Mouse (Mus musculus) hindbrain, postnatal 0 days (tissue): Measurements from ENCODE around the gene Cox5a. TPM values are rescaled to one million over a fixed set of nuclear protein-coding genes. Genes with fewer than 3 reads are reported as not detected.
A peak's percentile ranks its signal among the peaks of the same experiment; 100 is the strongest.

Experiments used
- ATAC-seq: fragments of 200-750 bp; cut with Nextera tagmentation; 2 replicates; pipeline ENCODE4 v1.8.0; 2017; ENCODE audit warnings: mild to moderate bottlenecking, moderate TSS enrichment, moderate library complexity
- DNase-seq: peaks from one replicate; pipeline ENCODE4 v3.0.0-alpha.2; 2015; ENCODE audit warnings: low spot score
- H3K27ac ChIP-seq: fragments of 300-500 bp; sonication (generic); 2 replicates; pipeline ENCODE4 v1.5.1; 2014; ENCODE audit warnings: mild to moderate bottlenecking
- H3K27me3 ChIP-seq: fragments of 300-500 bp; sonication (generic); 2 replicates; pipeline ENCODE4 v1.6.1; 2014; ENCODE audit warnings: low read length, mixed read lengths; ENCODE audit not compliant: insufficient read depth
- H3K36me3 ChIP-seq: fragments of 300-500 bp; sonication (generic); 2 replicates; pipeline ENCODE4 v1.6.1; 2014; ENCODE audit warnings: low read length, mixed read lengths; ENCODE audit not compliant: insufficient read depth
- H3K4me1 ChIP-seq: fragments of 300-500 bp; sonication (generic); 2 replicates; pipeline ENCODE4 v1.6.1; 2014; ENCODE audit warnings: antibody characterized with exemption, low read length, mixed read lengths; ENCODE audit not compliant: insufficient read depth
- H3K4me2 ChIP-seq: fragments of 300-500 bp; sonication (generic); 2 replicates; pipeline ENCODE4 v1.6.1; 2014; ENCODE audit warnings: low read depth, mild to moderate bottlenecking, low read length, moderate library complexity, mixed read lengths
- H3K4me3 ChIP-seq: fragments of 300-500 bp; sonication (generic); 2 replicates; pipeline ENCODE4 v1.5.1; 2014; ENCODE audit warnings: low read length
- H3K9ac ChIP-seq: fragments of 300-500 bp; sonication (generic); replicated peaks from 2 replicates; pipeline ENCODE4 v1.6.1; 2014; ENCODE audit warnings: mild to moderate bottlenecking, low read length, moderate library complexity, mixed read lengths
- H3K9me3 ChIP-seq: fragments of 300-500 bp; sonication (generic); 2 replicates; pipeline ENCODE4 v1.6.1; 2016; ENCODE audit warnings: low read length, mixed read lengths
- CTCF ChIP-seq: IDR thresholded peaks from 2 replicates; pipeline ENCODE4 v1.5.1; 2016; ENCODE audit warnings: antibody characterized with exemption, control low read depth, low read depth
- WGBS: fragments of 180-500 bp; shearing (Covaris S2); extraction: QIAGEN DNeasy Blood & Tissue Kit; methylation state at CpG from one replicate; pipeline ENCODE4 v1.1.7; 2014; 5-methylcytosine and 5-hydroxymethylcytosine counted together
- polyA plus RNA-seq: library from polyadenylated mRNA; unstranded; fragments of >200 nt; fragmentation: Nextera tagmentation; extraction: Ambion mirVana; gene quantifications from 2 replicates; pipeline ENCODE4 v1.2.1, GENCODE M21; 2015
- total RNA-seq: library from RNA; depleted of rRNA; stranded (reverse); fragments of >200 nt; gene quantifications from 2 replicates; pipeline ENCODE4 v1.2.3, GENCODE M21; 2014

Gene Cox5a
- total and polyA plus RNA-seq, 2 experiments from 2014 or later, result 237 to 1,238 TPM

- Histone ChIP-seq H3K4me2 (no peak overlapping the region), H3K4me3 (no peak overlapping the region), H3K4me1 (peaks cover 19% of the 10 kb centered on the region), H3K9me3 (no peaks in the 10 kb centered on the region), H3K27ac (no peak overlapping the region), H3K36me3 (no peaks in the 10 kb centered on the region), H3K27me3 (no peaks in the 10 kb centered on the region), H3K9ac (no peak overlapping the region)
- TF ChIP-seq CTCF, result no peak
- no peak for ATAC-seq
- WGBS, result 85% methylated on average over 2 of the region's 2 CpGs
- no peak for DNase-seq
Observed at GRCm38 (mm10) chr9:57559568-57559967, 38.5 kb downstream of the Cox5a start.

- H3K4me3 ChIP-seq, result peak overlapping the region; percentile 77
Observed at GRCm38 (mm10) chr9:57560263-57560662, 39.2 kb downstream of the Cox5a start.

GRCm38 (mm10) chr9:57560861-57561710, 40.0 kb downstream of the Cox5a start, which contains the start of gene Scamp2:
Scamp2 (plus strand) TSS chr9:57560943.
- DNase-seq (peak; percentile 97), ATAC-seq (peak; percentile 99)
- Histone ChIP-seq H3K9me3 (no peaks in the 10 kb centered on the region), H3K4me1 (peaks cover 19% of the 10 kb centered on the region), H3K4me3 (peak within 1 kb of the TSS; percentile 77), H3K27ac (peak within 1 kb of the TSS; percentile 83), H3K27me3 (no peaks in the 10 kb centered on the region), H3K36me3 (no peaks in the 10 kb centered on the region), H3K4me2 (peak within 1 kb of the TSS; percentile 93), H3K9ac (peak within 1 kb of the TSS; percentile 67)
- TF ChIP-seq CTCF, result peak; percentile 50
- WGBS, result 1% methylated on average over 37 of the region's 37 CpGs

More at GRCm38 (mm10) chr9:57560263-57560662, 39.2 kb downstream of the Cox5a start:
- 26% methylated on average over 7 of the region's 7 CpGs for WGBS
- Histone ChIP-seq H3K4me2 (peak overlapping the region; percentile 93), H3K9me3 (no peaks in the 10 kb centered on the region), H3K9ac (peak overlapping the region; percentile 67), H3K27ac (peak overlapping the region; percentile 83), H3K36me3 (no peaks in the 10 kb centered on the region), H3K4me1 (peaks cover 19% of the 10 kb centered on the region), H3K27me3 (no peaks in the 10 kb centered on the region)
- DNase-seq, result peak; percentile 49
- TF ChIP-seq CTCF, result no peak
- ATAC-seq, result peak; percentile 1; the same call in 1 of the 2 replicates

- no peak for DNase-seq
- peak overlapping the region; percentile 77 for H3K4me3 ChIP-seq
- no peak for ATAC-seq
- peak overlapping the region; percentile 93 for H3K4me2 ChIP-seq
- H3K9me3 ChIP-seq, result no peaks in the 10 kb centered on the region
- H3K4me1 ChIP-seq, result peaks cover 19% of the 10 kb centered on the region
- no peaks in the 10 kb centered on the region for H3K27me3 ChIP-seq
- H3K9ac ChIP-seq, result peak overlapping the region; percentile 67
- no peak for TF ChIP-seq CTCF
- H3K27ac ChIP-seq, result 0 out of 2 replicates have a peak overlapping the region, but pooled peaks have one; percentile 83
- no peaks in the 10 kb centered on the region for H3K36me3 ChIP-seq
- WGBS, result 83% methylated on average over 13 of the region's 13 CpGs
Observed at GRCm38 (mm10) chr9:57561711-57562099, 40.6 kb downstream of the Cox5a start.

GRCm38 (mm10) chr9:57562896-57563372, 41.9 kb downstream of the Cox5a start:
- Histone ChIP-seq H3K27me3 (no peaks in the 10 kb centered on the region), H3K4me1 (peaks cover 19% of the 10 kb centered on the region), H3K4me3 (no peak overlapping the region), H3K9me3 (no peaks in the 10 kb centered on the region), H3K27ac (no peak overlapping the region), H3K4me2 (peak overlapping the region; percentile 93; the same call in 1 of the 2 replicates), H3K9ac (no peak overlapping the region), H3K36me3 (peaks cover under 1% of the 10 kb centered on the region; the same call in 1 of the 2 replicates)
- DNase-seq (no peak), ATAC-seq (no peak)
- TF ChIP-seq CTCF, result no peak
- WGBS, result 75% methylated on average over 4 of the region's 4 CpGs

GRCm38 (mm10) chr9:57564609-57565008, 43.5 kb downstream of the Cox5a start:
- 85% methylated on average over 6 of the region's 6 CpGs for WGBS
- no peak overlapping the region for H3K27ac ChIP-seq
- no peak for TF ChIP-seq CTCF
- DNase-seq (no peak), ATAC-seq (no peak)
- H3K9ac ChIP-seq, result no peak overlapping the region
- H3K4me3 ChIP-seq, result no peak overlapping the region
- H3K9me3 ChIP-seq, result no peaks in the 10 kb centered on the region
- peaks cover 16% of the 10 kb centered on the region for H3K36me3 ChIP-seq
- H3K27me3 ChIP-seq, result no peaks in the 10 kb centered on the region
- H3K4me1 ChIP-seq, result peaks cover 19% of the 10 kb centered on the region
- H3K4me2 ChIP-seq, result no peak overlapping the region
